Mouse (Mus musculus) T-helper 1 cell (primary cell): ENCODE results near the gene Slco3a1.

Experiments used
- in situ Hi-C: fragments of 300-600 bp; cut with MboI, MseI; formaldehyde crosslinking; loops from one replicate; pipeline ENCODE4 v1.15.1; 2025; ENCODE audit warnings: high pct_unique_total_duplicates

Gene Slco3a1

DNA sequence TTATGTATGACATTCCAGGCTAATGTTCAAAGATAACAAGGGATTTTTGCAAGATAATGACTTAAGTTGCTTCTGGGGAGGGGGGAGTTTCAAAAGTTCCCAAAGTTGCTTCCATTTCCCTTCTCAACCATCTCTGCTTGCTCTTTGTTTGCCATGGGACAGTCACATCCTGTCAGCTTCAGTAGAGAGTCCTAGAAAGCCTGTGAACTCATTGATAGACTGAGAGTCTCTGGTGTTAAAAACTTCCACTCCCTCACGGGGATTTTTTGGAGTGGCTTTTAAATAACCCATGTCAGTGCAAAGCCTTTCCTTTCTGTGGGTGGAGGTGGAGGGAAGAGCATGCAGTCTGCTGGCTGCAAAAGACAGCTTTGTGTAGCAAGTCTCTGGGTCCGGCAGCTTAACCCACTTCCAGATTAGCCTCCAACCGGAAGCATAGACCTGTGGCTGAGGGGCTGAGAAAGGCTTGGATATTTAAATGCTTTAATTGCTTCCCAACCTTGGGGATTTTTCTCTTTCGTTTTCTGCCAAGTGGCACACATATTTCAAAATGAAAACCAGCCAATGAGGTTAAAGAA, 25.3 kb downstream of the Slco3a1 start:
- in situ Hi-C loops, result no loop called here

GRCm38 (mm10) chr7:74528182-74528581, 26.4 kb downstream of the Slco3a1 start:
- in situ Hi-C loops, result no loop called here

DNA sequence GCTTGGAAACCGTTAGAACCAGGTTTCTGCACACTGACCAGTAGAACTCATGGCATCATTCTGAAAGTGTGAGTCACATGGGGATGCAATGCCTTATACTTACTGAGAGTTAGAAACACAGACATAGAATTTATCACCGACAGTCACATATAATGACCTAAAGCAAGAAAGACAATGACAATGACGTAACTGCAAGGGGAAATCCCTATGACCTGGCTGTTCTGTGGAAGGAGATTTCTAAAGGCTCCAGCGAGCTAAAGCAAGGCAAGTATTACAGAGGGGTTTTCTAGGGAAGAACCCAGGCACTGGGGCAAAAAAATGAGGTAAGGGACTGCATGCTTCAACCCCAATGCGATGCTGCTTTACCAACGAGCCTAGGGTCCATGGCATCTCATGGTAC, 26.9 kb downstream of the Slco3a1 start:
- in situ Hi-C loops, result no loop called here

- in situ Hi-C loops, result no loop called here
Measured at GRCm38 (mm10) chr7:74526030-74526429, 28.6 kb downstream of the Slco3a1 start.

- in situ Hi-C loops, result no loop called here
Measured at GRCm38 (mm10) chr7:74525586-74525985, 29.0 kb downstream of the Slco3a1 start.

DNA sequence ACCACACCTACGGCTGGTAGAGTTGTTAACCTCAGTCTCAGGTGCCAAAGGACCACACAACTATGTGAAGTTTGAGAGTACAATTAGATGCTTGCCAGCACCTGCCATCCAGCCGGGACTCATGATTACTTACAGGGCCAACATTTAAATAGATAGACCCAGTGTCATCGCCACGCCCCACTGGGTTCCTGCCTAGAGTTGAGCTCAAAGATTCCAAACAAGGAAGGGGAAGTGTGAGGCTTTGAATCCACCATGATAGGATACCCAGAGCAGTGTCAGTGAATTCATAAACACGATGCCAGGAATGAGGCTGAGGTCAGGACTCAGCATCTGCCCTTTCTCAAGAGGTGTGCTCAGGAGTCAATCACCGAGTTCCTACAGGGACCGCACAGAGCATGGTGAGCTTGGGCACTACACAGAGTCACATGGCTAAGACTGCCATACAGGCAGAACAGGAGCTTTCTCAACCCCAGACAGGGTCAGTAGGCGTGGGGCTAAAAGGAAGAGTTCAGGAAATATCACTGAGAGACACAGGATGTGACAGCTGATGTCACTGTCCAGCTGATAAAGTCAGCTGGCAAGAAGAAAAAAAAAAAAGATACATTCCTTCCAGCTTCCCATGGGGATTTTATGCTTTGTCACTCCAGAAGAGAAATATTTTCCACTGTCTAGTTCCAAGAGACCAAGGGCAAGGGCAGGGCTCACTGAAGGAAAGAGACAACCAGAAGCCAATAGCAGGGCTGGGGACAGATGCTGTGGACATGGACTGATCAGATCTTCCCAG, 30.2 kb downstream of the Slco3a1 start:
- in situ Hi-C loops, result no loop called here

DNA sequence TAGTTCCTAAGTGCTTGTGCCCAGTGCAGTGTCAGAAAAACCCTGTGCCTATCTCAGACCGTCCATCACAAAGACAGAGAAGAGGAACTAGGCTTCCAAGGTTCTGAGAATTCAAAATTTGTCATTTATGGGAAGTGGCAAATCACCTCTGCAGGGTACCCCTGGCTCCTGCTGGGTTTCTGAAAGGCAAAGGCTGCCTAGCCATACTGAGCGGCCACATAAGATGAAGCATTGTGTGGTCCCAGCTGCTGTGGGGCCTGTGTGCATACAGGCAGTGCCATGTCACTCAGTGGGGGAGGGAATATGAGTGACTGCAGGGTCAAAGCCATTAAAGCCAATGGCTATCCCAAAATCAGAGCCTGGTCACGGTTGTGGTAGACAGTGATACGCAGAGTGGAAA, 31.5 kb downstream of the Slco3a1 start:
- in situ Hi-C loops, result no loop called here

GRCm38 (mm10) chr7:74522260-74522659, 32.3 kb downstream of the Slco3a1 start:
- in situ Hi-C loops, result no loop called here

- in situ Hi-C loops, result no loop called here
Measured at GRCm38 (mm10) chr7:74519386-74519785, 35.2 kb downstream of the Slco3a1 start.

GRCm38 (mm10) chr7:74518776-74519175, 35.8 kb downstream of the Slco3a1 start:
- in situ Hi-C loops, result no loop called here

DNA sequence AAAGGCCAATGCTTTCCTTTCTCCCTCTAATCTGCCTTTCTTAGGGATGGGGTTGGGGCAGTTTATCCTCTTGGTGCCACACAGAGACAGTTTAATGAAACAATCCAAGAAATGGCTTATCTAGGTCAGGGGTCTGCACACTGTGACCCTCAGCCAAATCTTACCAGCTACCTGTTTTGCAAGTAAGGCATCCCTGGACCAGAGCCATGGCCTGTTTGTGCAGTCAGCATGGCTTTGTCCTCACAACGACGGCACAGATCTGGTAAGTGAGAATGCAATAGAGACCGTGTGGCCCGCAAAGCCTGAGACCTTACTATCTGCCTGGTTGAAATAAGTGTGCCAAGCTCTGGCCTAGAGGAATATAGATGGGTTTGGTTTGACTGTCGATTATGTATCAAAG, 36.3 kb downstream of the Slco3a1 start:
- in situ Hi-C loops, result no loop called here

DNA sequence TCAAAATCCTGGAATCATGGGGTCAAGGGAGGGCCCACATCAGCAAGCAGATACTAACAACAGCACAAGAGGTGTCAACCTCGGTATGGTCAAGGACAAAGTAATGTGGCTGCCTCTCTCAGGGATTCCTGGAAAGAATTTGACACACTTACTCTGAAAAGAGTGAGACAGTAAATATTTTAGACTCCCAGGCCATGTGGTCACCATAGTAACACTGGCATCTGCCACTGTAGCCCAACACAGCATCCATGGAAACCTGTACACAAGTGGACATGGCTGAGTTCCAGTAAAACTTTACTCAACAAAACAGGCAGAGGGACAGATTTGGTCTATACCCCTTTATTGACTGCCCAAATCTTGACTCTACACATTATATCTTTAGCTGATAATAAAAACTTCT, 43.9 kb downstream of the Slco3a1 start:
- in situ Hi-C loops, result no loop called here

DNA sequence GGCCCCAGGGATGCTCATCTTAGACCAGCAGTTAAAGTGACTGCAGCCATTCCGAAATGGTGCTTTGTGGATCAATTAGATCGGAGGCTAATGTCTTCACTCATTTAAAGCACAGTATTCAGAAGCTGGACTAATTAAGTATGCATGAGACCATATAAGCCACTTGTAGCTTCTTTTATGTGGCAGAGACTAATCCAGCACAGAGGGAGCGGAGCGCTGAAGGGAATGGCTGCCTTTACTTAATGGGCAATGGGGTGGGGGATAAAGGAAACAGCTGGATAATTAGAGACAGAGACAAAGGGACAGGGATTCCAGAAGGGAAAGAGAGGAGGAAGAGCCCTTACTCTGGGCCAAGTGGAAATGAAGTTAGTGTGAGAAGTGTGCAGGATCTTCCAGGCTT, 46.4 kb downstream of the Slco3a1 start:
- in situ Hi-C loops, result no loop called here

DNA sequence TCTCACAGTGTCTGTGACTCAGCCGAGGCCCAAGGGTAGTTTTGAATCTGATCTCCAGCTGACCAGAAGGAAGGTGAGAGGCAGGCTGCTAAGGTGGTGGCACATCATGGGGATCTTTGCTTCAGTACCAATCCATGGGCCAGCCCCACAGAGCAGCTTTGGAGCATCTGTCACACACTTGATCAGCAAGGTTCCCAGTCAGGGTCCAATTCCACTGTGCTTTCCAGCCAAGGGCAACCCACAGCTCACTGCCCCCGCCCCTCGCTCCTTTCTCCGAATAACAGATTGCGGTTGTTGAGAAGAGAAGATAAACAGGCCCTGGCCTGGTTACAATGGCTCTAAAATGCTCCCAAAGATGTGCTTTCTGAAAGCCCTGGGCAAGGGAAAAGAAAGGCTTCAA, 47.7 kb downstream of the Slco3a1 start:
- in situ Hi-C loops, result no loop called here

GRCm38 (mm10) chr7:74505635-74506034, 48.9 kb downstream of the Slco3a1 start:
- in situ Hi-C loops, result no loop called here

DNA sequence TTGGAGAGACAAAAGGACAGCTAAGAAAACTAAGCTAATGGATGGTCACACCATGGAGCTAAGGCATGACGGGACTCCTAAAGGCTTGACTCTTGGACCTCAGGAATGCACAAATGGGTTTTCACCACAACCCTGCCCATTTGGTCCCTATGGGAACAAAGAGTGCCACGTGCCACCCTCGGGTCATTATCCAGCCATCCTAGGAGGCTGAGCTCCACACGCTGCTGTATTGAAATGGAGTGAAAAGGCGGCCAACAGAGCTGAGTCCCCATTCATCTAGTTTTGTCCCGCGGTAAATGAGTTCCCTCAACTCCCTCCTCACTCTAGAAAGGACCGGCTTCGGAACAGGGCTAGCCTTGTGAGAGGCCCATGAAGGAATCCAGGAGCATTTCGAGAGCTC, 53.4 kb downstream of the Slco3a1 start:
- in situ Hi-C loops, result no loop called here

GRCm38 (mm10) chr7:74499470-74499869, 55.1 kb downstream of the Slco3a1 start:
- in situ Hi-C loops, result no loop called here

DNA sequence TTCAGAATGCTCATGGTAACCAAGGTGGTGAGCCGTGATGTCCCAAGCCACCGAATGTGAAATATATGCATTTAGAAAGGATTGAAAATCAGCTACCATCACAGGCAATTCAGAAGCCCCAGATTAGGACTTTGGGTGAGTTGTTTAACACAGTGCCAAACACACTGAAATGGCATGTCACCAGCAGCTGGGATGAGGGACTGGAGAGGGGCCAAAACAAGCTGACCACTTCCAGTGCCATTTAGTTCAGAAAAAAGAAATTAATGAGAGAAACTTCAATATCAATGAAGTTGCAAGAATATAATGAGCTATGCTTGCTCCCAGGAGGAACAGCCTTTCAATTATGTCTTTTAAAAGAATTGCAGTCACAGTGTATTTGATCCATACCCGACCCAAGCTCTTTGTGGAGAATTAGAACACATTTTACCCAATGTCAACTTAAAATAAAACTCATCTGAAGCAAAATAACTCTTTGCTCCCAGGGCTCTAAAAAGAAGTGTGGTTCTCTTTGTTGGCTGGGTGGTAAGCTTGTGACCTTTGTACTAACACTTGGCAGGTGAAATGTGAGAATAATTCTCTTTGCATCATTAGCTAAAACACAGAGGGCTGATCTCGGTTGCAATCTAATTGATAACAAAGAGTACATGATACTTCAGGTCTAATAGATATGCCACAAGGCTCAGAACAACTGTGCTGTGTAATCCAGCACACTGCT, 56.2 kb downstream of the Slco3a1 start:
- in situ Hi-C loops, result no loop called here

DNA sequence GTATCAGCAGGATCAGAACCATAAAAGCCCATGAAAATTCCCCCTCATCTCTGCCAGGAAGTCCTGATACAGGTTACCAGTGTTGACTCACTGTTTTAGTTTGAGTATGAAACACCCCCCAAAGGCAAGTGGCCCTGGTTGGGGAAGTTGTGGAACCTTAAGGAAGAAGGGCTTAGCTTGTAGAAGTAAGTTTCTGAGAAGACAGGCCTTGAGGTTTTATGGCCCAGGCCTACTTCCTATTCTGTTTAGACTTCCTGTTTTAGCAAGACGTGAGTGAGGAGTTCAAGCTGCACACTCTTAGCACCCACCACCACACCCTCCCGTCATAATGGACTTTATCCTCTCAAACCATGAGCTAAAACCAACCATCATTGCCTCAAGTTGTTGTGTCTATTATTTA, 57.4 kb downstream of the Slco3a1 start:
- in situ Hi-C loops, result no loop called here

DNA sequence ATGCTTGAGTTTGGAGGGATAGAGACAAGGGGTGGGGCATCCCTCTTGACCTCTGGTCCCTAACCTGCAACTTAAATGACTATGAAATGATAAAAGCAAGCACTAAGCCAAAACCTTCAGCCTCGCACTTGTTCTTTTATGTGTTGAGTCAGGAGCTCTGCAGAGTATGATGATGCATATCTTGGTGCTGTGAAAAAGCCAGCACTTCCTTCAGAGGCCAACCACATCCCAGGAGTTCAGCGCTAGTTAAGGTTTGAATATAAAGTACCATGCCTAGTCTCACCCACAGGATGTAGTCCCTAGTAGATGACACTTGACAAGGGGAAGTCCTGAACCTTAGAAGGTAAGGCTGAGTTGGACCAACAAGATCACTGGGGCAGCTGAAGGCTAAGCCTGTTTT, 59.1 kb downstream of the Slco3a1 start:
- in situ Hi-C loops, result no loop called here

DNA sequence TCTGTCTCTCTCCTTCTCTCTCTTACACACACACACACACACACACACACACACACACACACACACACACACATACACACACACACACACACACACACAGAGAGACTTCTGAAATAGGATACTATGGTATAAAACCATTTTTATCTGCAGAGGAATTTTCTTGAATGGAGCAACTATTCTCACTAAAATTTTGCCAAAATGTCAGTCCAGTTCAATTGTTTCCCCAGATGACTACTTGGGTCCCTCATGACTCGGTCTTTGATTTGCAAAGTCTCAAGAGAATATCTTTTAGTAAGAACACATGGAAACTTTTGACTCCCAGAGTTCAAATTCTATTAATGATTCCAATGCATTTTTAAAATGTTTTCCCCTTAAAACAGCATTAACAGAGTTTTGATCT, 60.8 kb downstream of the Slco3a1 start:
- in situ Hi-C loops, result no loop called here

DNA sequence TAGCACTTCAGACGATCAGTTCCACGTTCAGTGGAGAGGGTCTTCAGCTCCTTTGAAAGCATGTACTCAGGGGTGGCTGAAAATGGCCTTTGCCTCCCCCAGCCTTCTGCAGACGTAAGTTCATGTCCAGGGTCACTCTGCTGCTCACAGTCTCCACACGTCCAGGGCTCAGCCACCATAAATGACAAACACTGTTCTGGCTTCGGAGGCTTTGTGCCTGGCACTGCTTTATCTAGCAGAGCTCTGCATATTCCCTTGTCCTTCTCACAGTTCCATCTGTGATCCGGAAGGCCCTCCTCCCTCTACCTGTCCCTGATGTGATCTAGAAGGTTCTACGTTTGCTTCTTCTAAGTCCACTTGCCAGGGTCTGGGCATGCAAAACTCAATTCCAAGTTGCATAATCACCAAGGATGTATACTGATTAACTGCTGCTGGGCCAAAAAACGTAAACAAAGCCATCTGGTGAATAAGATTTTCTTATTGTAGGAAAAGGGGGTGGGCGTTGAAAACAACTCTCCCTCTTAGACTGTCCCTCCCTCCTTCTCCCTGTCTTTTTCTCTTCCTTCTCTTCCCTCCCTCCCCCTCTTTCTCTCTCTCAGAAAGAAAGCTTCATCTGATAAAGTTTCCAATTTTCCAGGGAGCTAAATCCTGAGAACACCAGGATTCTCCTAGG, 62.8 kb downstream of the Slco3a1 start:
- in situ Hi-C loops, result no loop called here
